Mouse (Mus musculus) heart, embryonic 12.5 days (tissue): ENCODE results near the gene Qk. TPM values are rescaled to one million over a fixed set of nuclear protein-coding genes. Genes with fewer than 3 reads are reported as not detected.

ENCODE experiments used
- ATAC-seq: fragments of 200-750 bp; cut with Nextera tagmentation; 2 replicates; pipeline ENCODE4 v1.8.0; 2017; ENCODE audit warnings: moderate TSS enrichment, moderate library complexity; ENCODE audit not compliant: insufficient number of reproducible peaks, low FRiP score
- H3K27ac ChIP-seq: fragments of 300-500 bp; sonication (generic); 2 replicates; pipeline ENCODE4 v1.5.1; 2016; ENCODE audit warnings: mild to moderate bottlenecking, moderate library complexity; ENCODE audit not compliant: poor library complexity, severe bottlenecking
- H3K27me3 ChIP-seq: fragments of 300-500 bp; sonication (generic); replicated peaks from 2 replicates; pipeline ENCODE4 v1.6.1; 2016; ENCODE audit warnings: mild to moderate bottlenecking, moderate library complexity
- H3K36me3 ChIP-seq: fragments of 300-500 bp; sonication (generic); 2 replicates; pipeline ENCODE4 v1.6.1; 2016; ENCODE audit warnings: mild to moderate bottlenecking, moderate library complexity
- H3K4me1 ChIP-seq: fragments of 300-500 bp; sonication (generic); replicated peaks from 2 replicates; pipeline ENCODE4 v1.6.1; 2016; ENCODE audit warnings: mild to moderate bottlenecking
- H3K4me2 ChIP-seq: fragments of 300-500 bp; sonication (generic); 2 replicates; pipeline ENCODE4 v1.6.1; 2016; ENCODE audit warnings: mild to moderate bottlenecking, moderate library complexity
- H3K4me3 ChIP-seq: fragments of 300-500 bp; sonication (generic); 2 replicates; pipeline ENCODE4 v1.5.1; 2016; ENCODE audit warnings: mild to moderate bottlenecking
- H3K9ac ChIP-seq: fragments of 300-500 bp; sonication (generic); 2 replicates; pipeline ENCODE4 v1.6.1; 2016; ENCODE audit warnings: mild to moderate bottlenecking, moderate library complexity
- H3K9me3 ChIP-seq: fragments of 300-500 bp; sonication (generic); replicated peaks from 2 replicates; pipeline ENCODE4 v1.6.1; 2016; ENCODE audit warnings: mild to moderate bottlenecking, moderate library complexity
- WGBS: fragments of 180-500 bp; shearing (Covaris S2); methylation state at CpG from one replicate; pipeline ENCODE4 v1.1.7; 2016; 5-methylcytosine and 5-hydroxymethylcytosine counted together
- polyA plus RNA-seq: library from polyadenylated mRNA; unstranded; fragments of >200 nt; fragmentation: Nextera tagmentation; extraction: Ambion mirVana; gene quantifications from 2 replicates; pipeline ENCODE4 v1.2.1, GENCODE M21; 2016

Qk gene
- 41.5 and 44.9 TPM in 2 replicates for polyA plus RNA-seq

DNA sequence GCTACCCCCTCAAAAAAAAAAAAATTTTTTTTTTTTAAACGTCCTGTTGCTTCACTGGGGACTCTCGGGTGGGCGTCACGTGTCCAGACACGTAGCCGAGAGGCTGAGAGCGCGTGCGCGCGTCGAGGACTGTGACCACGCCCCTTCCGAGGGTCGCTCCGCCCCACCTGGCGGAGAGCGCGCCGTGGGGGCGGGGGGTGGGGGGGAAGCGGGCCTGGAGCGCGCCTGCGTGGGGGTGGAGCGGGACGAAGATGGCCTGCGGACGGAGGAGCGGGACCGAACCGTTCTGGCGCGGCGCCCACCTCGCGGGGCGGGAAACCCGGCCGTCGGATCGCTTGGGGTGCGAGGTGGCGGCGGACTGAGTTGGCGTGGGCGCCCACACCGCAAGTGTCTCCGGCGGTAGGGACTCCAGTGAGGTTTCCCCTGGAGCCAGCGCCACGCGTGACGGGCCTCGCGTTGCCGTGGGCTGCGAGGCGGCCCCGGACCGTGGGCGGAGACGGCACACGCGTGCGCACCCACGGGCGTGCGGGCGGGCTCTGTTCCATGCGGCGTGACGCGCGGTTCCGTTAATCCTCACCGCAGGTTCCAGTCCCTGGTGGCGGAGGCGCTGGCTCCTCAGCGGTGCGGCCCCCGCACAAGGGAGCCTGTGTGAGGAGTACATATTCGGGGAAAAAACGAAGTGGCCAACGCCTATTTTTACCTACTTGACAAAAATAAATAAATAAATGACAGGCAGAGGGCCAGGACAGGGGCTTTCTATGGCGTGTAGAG is at the start of gene Qk:
TSS of gene Qk (minus strand) at position 170 of the 771 bp plus-strand sequence.
- Histone ChIP-seq H3K4me3 (peak within 1 kb of the TSS; percentile 99), H3K9ac (peak within 1 kb of the TSS; percentile 100), H3K27me3 (no peaks in the 10 kb centered on the region), H3K27ac (peak within 1 kb of the TSS; percentile 100), H3K4me1 (peaks cover 16% of the 10 kb centered on the region), H3K36me3 (peaks cover under 1% of the 10 kb centered on the region), H3K4me2 (peak within 1 kb of the TSS; percentile 63), H3K9me3 (no peaks in the 10 kb centered on the region)
- ATAC-seq, result peak; percentile 88
- under 1% methylated on average over 73 of the region's 86 CpGs for WGBS

DNA sequence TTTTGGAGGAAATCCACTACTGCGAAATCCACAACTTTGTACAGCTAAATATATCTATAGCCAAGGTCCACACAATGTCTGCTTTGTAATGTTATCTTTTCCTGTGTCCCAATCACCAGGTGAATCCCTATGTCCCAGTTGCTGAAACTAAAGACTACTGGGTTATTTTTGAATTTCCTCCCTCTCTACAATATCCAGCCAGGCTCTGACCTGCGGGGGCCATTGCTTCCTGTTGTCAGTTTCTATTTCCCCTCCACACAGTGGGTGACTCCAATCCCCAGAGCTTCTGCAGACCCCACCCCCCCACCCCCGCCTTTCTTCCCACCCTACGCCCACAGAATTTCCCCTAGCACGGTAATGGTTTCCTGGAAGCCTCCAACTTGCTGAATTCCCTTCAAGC is 47.4 kb upstream of the Qk start:
- H3K36me3 ChIP-seq, result no peaks in the 10 kb centered on the region
- peak; percentile 43; the same call in 1 of the 2 replicates for ATAC-seq
- H3K9me3 ChIP-seq, result no peaks in the 10 kb centered on the region
- H3K9ac ChIP-seq, result no peak overlapping the region
- H3K27me3 ChIP-seq, result no peaks in the 10 kb centered on the region
- H3K4me2 ChIP-seq, result no peak overlapping the region
- WGBS, result 53% methylated on average over 5 of the region's 5 CpGs
- peaks cover 67% of the 10 kb centered on the region for H3K4me1 ChIP-seq
- H3K4me3 ChIP-seq, result no peak overlapping the region
- H3K27ac ChIP-seq, result no peak overlapping the region

DNA sequence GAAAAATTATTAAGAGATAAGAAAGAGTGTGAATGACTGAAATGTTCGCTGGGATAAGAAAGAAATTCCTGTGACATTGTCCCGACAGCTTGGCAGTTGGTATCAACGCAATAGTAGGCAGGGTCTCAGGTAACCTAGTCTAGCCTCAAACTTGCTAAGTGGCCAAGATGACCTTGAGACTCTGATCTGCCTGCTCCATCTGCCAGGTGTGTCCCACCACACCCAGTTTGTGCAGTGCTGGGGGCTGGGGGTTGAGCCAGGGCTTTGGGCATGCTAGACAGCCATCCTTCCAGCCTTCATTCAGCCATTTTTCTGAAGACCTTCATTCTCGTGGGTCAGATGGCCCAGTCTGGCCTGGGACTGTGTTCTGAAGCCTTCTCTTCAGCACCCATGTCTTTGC is 46.9 kb upstream of the Qk start:
- Histone ChIP-seq H3K4me1 (peaks cover 65% of the 10 kb centered on the region), H3K9me3 (no peaks in the 10 kb centered on the region), H3K9ac (no peak overlapping the region), H3K4me2 (no peak overlapping the region), H3K4me3 (no peak overlapping the region), H3K27me3 (no peaks in the 10 kb centered on the region), H3K27ac (peak overlapping the region; percentile 40; the same call in 1 of the 2 replicates), H3K36me3 (no peaks in the 10 kb centered on the region)
- ATAC-seq, result no peak
- 72% methylated on average over 4 of the region's 4 CpGs for WGBS

DNA sequence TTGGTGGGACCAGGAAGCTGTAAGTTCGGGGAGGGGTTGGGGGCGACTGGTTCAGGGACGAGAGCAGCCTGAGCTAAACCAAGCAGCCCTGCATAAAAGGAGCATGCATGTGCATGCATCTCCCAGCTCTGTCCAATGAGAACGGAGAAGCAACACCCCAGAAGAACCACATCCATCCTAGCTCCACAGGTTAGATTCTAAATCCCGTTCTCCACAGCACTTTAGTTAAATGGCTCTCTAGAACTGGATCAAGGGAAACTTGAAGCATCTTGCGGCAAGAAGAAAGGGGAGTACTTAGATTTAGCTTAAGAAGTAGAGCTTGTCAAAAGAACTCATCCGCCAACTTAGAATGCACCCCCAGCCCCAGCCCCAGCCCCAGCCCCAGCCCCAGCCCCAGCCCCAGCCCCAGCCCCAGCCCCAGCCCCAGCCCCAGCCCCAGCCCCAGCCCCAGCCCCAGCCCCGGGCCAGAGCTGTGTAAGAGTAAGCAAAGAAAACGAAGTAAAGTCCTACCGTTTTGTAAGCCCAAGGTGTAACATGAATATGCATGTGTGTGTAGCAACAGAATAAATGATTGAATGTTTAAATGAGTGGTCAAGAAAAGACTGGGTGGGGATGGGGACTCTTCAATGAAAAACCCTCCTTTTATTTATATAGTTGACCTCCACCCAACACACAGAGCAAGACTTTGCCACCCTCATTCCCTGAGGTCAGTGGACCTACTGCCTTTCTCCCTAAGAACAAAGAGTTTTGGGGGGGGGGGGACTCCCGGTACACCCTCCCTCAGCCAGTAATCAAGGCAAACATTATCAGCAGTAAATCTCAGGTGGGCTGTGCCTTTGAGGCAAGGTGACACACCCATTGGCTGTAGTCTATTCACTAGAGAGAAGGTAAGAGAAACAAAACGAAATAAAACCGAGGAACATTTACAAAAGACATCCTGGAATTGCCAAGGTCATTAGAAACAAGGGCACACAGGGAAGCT is 46.1 kb upstream of the Qk start:
- Histone ChIP-seq H3K9ac (no peak overlapping the region), H3K4me2 (no peak overlapping the region), H3K36me3 (no peaks in the 10 kb centered on the region), H3K27me3 (no peaks in the 10 kb centered on the region), H3K4me3 (no peak overlapping the region), H3K9me3 (no peaks in the 10 kb centered on the region), H3K27ac (no peak overlapping the region), H3K4me1 (peaks cover 62% of the 10 kb centered on the region)
- 77% methylated on average over 13 of the region's 13 CpGs for WGBS
- ATAC-seq, result no peak

DNA sequence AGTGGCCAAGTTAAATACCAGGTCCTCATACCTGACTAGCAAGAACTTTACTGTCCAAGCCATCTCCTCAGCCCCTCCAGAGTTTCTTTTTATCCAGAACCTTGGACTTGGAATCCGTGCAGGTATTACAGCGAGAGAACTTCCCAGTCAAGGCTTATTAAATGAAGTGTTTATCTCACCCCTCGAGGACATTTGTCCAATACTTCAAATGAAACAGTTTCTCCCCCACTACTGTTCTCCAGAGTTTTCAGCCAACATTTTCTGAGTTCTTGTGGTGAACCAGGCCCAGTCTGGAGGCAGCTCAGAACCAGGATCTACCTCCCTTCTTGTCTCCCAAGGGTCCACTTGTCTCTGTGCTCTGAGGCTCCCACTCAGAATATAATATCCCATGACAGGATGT is 43.5 kb upstream of the Qk start:
- H3K4me2 ChIP-seq, result no peak overlapping the region
- no peaks in the 10 kb centered on the region for H3K27me3 ChIP-seq
- 80% methylated on average over 3 of the region's 3 CpGs for WGBS
- H3K4me3 ChIP-seq, result no peak overlapping the region
- no peaks in the 10 kb centered on the region for H3K9me3 ChIP-seq
- no peak overlapping the region for H3K27ac ChIP-seq
- H3K36me3 ChIP-seq, result no peaks in the 10 kb centered on the region
- no peak for ATAC-seq
- H3K9ac ChIP-seq, result no peak overlapping the region
- H3K4me1 ChIP-seq, result peaks cover 64% of the 10 kb centered on the region

DNA sequence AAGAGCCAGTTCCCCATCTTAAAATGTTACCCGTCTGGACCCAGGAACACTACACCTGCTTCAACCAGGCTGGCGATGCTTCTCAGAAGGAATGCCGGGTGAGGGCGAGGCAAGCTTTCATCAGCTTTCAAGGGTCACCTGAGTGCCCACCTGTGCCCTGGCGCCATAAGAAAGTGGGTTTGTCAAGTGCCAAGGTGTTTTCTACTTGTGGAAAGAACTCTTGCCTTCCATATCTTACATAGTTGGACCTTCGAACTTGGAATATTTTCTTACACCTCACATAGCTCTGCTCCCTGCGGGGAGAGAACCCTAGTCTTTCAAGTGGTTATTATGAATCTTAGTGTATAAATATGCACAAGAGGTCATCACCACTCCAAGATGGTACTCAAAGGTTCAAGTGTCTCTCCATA is 42.2 kb upstream of the Qk start:
- no peak overlapping the region for H3K9ac ChIP-seq
- ATAC-seq, result no peak
- no peak overlapping the region for H3K27ac ChIP-seq
- H3K4me2 ChIP-seq, result no peak overlapping the region
- no peaks in the 10 kb centered on the region for H3K27me3 ChIP-seq
- peaks cover 64% of the 10 kb centered on the region for H3K4me1 ChIP-seq
- H3K9me3 ChIP-seq, result no peaks in the 10 kb centered on the region
- no peak overlapping the region for H3K4me3 ChIP-seq
- 64% methylated on average over 7 of the region's 7 CpGs for WGBS
- H3K36me3 ChIP-seq, result no peaks in the 10 kb centered on the region

DNA sequence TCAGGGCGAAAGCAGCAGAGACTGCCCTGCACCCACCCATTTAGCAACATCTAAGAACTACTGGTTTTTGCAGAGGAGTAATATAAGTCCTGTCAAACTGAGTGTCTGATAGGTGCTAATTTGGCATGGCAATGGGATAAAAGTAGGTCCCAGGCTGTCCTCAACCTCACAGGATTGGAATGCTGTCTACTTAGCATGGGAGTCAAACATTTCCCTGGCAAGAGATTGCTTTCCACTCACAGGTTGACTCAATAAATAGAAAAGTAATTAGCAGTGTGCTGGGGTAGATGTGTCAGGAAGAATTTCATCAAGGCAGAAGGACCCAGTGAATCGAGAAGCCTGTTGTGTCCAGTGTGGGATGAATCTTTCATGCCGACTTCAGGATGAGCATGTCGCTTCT is 41.1 kb upstream of the Qk start:
- Histone ChIP-seq H3K9me3 (no peaks in the 10 kb centered on the region), H3K36me3 (no peaks in the 10 kb centered on the region), H3K4me1 (peaks cover 66% of the 10 kb centered on the region), H3K27ac (peak overlapping the region; percentile 90), H3K27me3 (no peaks in the 10 kb centered on the region), H3K4me3 (no peak overlapping the region), H3K4me2 (no peak overlapping the region), H3K9ac (no peak overlapping the region)
- WGBS, result 55% methylated on average over 4 of the region's 4 CpGs
- no peak for ATAC-seq

DNA sequence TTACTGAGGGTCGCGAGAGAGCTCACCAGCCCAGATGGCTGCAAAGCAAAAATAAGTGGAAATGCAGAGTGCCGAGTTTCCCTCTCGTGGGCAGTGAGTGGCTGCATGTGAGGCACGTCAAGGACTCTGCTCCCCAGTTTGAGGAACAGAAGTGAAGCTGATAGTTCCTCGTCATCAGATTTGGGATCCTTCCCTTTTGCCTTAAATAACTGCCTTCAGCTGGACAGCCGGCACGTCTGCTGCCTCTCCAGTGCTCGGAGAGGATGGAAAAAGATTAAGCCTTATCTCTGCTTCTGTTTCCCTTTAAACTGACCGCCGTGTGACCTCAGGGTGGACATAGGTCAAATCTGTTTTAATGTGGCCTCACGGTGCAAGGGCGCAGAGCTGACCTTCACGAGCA is 39.8 kb upstream of the Qk start:
- H3K36me3 ChIP-seq, result no peaks in the 10 kb centered on the region
- peak overlapping the region; percentile 44 for H3K4me2 ChIP-seq
- peaks cover 56% of the 10 kb centered on the region for H3K4me1 ChIP-seq
- H3K27me3 ChIP-seq, result no peaks in the 10 kb centered on the region
- 6% methylated on average over 14 of the region's 14 CpGs for WGBS
- H3K9me3 ChIP-seq, result no peaks in the 10 kb centered on the region
- no peak overlapping the region for H3K4me3 ChIP-seq
- peak overlapping the region; percentile 90 for H3K27ac ChIP-seq
- ATAC-seq, result peak; percentile 62; the same call in 1 of the 2 replicates
- H3K9ac ChIP-seq, result peak overlapping the region; percentile 46

DNA sequence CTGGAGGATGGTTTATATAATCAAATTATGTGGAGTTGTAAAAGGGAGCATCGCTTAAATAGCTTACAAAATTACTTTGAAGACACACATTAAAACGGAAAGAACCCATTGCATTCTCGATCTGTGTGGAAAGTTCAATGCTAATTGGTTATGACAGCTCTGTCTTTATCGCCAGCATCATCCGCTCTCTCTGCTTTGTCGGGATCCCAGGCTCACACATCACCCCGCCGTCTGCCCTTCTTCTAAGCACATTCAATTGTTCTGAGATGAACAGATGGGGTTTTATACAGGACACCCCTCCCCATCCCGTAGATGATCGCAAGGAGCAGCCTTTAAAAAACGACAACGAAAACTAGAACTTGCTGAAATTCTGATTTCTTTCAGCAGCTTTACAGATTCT is 37.7 kb upstream of the Qk start:
- H3K36me3 ChIP-seq, result no peaks in the 10 kb centered on the region
- 83% methylated on average over 12 of the region's 12 CpGs for WGBS
- no peak overlapping the region for H3K4me3 ChIP-seq
- no peaks in the 10 kb centered on the region for H3K9me3 ChIP-seq
- H3K27ac ChIP-seq, result no peak overlapping the region
- no peak overlapping the region for H3K9ac ChIP-seq
- H3K4me2 ChIP-seq, result no peak overlapping the region
- H3K27me3 ChIP-seq, result no peaks in the 10 kb centered on the region
- ATAC-seq, result no peak
- H3K4me1 ChIP-seq, result peaks cover 56% of the 10 kb centered on the region

DNA sequence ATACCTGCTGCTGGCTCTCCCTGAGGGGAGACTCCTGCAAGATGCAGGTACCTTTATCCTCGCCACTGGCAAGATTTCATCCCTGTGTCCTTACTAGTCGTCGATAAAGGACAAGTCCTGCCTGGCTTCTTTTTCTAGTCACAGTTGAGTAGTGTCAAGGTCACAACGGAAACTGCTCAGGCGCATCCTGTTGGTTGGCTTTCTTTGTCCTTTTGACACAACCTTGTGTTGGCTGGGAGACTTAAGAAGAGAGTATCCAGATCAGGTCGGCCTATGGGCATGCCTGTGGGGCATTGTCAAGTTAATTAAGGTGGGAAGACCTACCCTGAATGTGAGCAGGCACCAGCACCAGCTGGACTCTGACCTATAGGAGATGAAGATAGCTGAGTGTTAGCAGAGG is 36.6 kb upstream of the Qk start:
- Histone ChIP-seq H3K4me3 (no peak overlapping the region), H3K4me1 (peaks cover 52% of the 10 kb centered on the region), H3K4me2 (no peak overlapping the region), H3K27ac (no peak overlapping the region), H3K9me3 (no peaks in the 10 kb centered on the region), H3K27me3 (no peaks in the 10 kb centered on the region), H3K9ac (no peak overlapping the region), H3K36me3 (no peaks in the 10 kb centered on the region)
- WGBS, result 47% methylated on average over 6 of the region's 6 CpGs
- no peak for ATAC-seq

DNA sequence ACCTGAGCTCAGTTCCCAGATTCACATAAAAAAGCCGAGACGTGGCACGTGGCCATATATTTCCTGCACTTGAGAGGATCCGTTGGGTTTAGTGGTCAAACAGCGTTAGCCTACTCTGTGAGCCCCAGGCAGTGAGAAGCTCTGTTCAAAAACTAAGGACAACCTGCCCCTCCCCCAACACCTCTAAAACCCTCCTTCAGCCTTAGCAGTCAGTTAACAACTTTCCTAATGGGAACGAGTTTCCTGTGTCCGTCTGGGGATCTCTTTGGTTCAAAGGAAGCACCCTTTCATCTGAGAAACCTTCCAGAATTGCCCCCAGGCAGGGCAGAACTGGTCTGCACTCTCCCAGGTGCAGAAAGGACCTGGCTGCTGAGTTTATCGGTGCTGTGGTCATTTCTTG is 36.1 kb upstream of the Qk start:
- Histone ChIP-seq H3K27ac (no peak overlapping the region), H3K4me2 (no peak overlapping the region), H3K4me1 (peaks cover 48% of the 10 kb centered on the region), H3K27me3 (no peaks in the 10 kb centered on the region), H3K9me3 (no peaks in the 10 kb centered on the region), H3K9ac (no peak overlapping the region), H3K36me3 (no peaks in the 10 kb centered on the region), H3K4me3 (no peak overlapping the region)
- no peak for ATAC-seq
- 35% methylated on average over 8 of the region's 8 CpGs for WGBS
